Mouse (Mus musculus) MEL (cell line): ENCODE data around the gene Slc51a.
A peak's percentile ranks its signal among the peaks of the same experiment; 100 is the strongest.

ENCODE experiments used
- CTCF ChIP-seq, 3 experiments: IDR thresholded peaks in 2 of 3; conservative IDR thresholded peaks in 1 of 3; 2 replicates each; pipeline ENCODE4 v1.5.1; 2011 to 2012; ENCODE audit warnings: low read length in 3 of 3, low read depth in 2 of 3, mild to moderate bottlenecking in 2 of 3, improper control_type of control experiment in 1 of 3, inconsistent platforms in 1 of 3, mixed read lengths in 1 of 3, moderate library complexity in 1 of 3; ENCODE audit not compliant: control insufficient read depth in 1 of 3, insufficient read depth in 1 of 3, poor library complexity in 1 of 3, severe bottlenecking in 1 of 3
- EP300 ChIP-seq, 2 experiments: IDR thresholded peaks; 2 replicates each; pipeline ENCODE4 v1.6.1; 2011; ENCODE audit warnings: improper control_type of control experiment in 2 of 2, low read length in 2 of 2, low read depth in 1 of 2, mild to moderate bottlenecking in 1 of 2
- JUND ChIP-seq: IDR thresholded peaks from 2 replicates; pipeline ENCODE4 v1.6.1; 2011; ENCODE audit warnings: low read depth, mild to moderate bottlenecking, improper control_type of control experiment, low read length
- POLR2A ChIP-seq, 2 experiments: IDR thresholded peaks; 2 replicates each; pipeline ENCODE4 v1.6.1; 2011 to 2012; ENCODE audit warnings: low read length in 2 of 2, mild to moderate bottlenecking in 2 of 2, control low read depth in 1 of 2, improper control_type of control experiment in 1 of 2, low read depth in 1 of 2, moderate library complexity in 1 of 2; ENCODE audit not compliant: control insufficient read depth in 1 of 2, insufficient read depth in 1 of 2, poor library complexity in 1 of 2
- POLR2AphosphoS5 ChIP-seq: IDR thresholded peaks from 2 replicates; pipeline ENCODE4 v1.6.1; 2012; ENCODE audit warnings: low read depth, borderline replicate concordance, mild to moderate bottlenecking, inconsistent platforms, low read length, moderate library complexity, mixed read lengths
- TCF12 ChIP-seq: IDR thresholded peaks from 2 replicates; pipeline ENCODE4 v1.6.1; 2014; ENCODE audit warnings: low read depth, mild to moderate bottlenecking, inconsistent platforms, low read length, improper control_type of control experiment, moderate library complexity

DNA sequence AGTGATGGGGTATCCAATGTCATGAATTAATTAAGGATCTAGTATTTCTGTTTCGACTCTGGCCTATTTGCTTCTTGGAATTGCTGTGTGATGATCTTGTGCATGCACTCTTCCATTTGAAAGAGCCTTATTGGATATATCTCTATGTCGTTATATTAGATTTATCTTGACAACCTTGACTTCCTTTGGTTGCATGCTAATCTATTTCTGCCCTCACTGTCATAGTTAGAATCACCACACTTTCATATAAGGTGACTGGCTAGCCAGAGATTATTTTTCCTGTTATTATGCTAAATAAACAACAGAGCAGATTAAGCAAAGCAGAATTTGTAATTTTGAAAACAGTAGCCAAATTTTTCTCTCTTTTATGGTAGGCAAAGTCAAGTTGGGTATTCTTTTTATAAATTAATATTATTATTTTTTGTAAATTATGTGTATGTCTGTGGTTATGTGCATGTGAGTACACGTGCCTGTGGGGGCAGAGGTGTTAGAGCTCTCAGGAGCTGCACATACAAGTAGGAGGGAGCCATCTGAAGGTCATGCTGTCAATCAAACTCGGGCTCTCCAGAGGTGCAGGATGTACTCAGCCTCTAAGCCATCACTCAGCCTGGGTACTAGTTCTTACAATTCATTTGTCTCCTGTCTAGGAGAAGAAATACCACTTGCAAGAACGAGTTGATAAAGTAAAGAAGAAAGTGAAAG is 18.1 kb downstream of the Slc51a start:
- TF ChIP-seq EP300 (IDR thresholded peaks at IDR 0.05; ENCODE audit: low read depth in 1 of 2, low read length in 2 of 2): peak; percentile 59 to 85; a peak in 3 of 4 replicates
- TF ChIP-seq TCF12: peak; percentile 76
- TF ChIP-seq CTCF (IDR thresholded peaks at IDR 0.05 in 2 of 3, conservative IDR thresholded peaks at IDR 0.05 in 1 of 3; ENCODE audit: control insufficient read depth in 1 of 3, insufficient read depth in 1 of 3, low read depth in 2 of 3, low read length in 3 of 3, poor library complexity in 1 of 3, severe bottlenecking in 1 of 3): no peak
- TF ChIP-seq POLR2A (IDR thresholded peaks at IDR 0.05; ENCODE audit: control insufficient read depth in 1 of 2, insufficient read depth in 1 of 2, low read depth in 1 of 2, low read length in 2 of 2, poor library complexity in 1 of 2): no peak
- no peak for TF ChIP-seq POLR2AphosphoS5
- no peak for TF ChIP-seq JUND
